16 mouse cellular contexts compared by ENCODE assay signal in the genomic region with DNA sequence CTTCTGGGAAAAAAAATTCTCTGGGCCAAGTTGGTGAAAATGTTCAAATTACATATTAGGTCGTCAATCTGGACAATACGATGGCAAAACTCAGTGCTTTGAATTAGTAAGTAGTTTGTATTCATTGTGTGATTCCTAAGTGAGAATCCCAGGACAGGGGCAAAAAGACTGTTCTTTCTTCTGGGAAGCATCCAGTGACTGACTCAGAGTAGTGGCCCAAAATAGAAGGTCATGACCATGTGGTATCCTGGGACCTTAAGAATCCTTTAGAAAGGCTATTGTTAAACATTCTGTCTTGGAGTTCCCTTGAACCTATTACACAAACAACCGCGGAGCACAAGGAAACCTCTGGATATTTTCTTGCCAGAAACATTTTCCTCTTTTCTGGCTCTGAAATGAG.
"Had no signal": no experiment of that assay in that cellular context is flagged by ENCODE, and none has a peak within 500 bp of the region (broad histone marks: within the 10 kb centered on the region; RNA-seq: fewer than 3 reads in every experiment).

No protein-coding gene starts in this region.

- DNase-seq: cerebellum, adult 8-10 months; cerebellum, adult 9-10 months; cerebellum, adult 9-11 months; cerebellum, postnatal 10 days; cerebellum, postnatal 14 days; cerebellum, postnatal 25 days; cerebellum, postnatal 36 days; embryo, embryonic 11 days; forebrain, postnatal 0 days; gastrocnemius, adult 2 months; gastrocnemius, postnatal 10 days; gastrocnemius, postnatal 14 days; gastrocnemius, postnatal 25 days; gastrocnemius, postnatal 36 days; heart, adult 18-20 months; heart, adult 2 months had no signal
